ENCODE assay signal across 14 mouse cellular contexts in the genomic region with DNA sequence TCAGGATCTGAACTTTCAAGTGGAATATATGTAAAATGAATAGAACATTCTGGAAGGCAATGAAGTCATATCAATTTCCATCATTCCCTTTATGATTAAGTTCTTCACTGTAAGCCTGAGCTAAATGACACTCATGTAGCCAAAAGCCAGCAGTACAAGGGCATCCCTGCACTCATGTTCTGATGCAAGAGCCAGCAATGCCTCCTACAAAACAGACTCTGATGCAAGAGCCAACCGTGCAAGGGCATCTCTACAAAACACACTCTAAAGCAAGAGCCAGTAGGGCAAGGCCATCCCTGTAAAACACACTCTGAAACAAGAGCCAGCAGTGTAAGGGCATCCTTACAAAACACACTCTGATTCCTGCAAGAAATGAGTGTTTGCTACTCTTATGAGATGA.
"Had no signal": no experiment of that assay in that cellular context is flagged by ENCODE, and none has a peak within 500 bp of the region (broad histone marks: within the 10 kb centered on the region; RNA-seq: fewer than 3 reads in every experiment).

No protein-coding gene starts in this region.

- H3K27me3 ChIP-seq: limb, embryonic 13.5 days; liver, embryonic 12.5 days; midbrain, embryonic 12.5 days had no signal

- H3K27ac ChIP-seq: kidney, postnatal 0 days; limb, embryonic 13.5 days; liver, embryonic 12.5 days; midbrain, embryonic 12.5 days had no signal

- DNase-seq: kidney, adult 9 months; kidney, postnatal 36 days; layer of hippocampus, adult 9-11 months; left cerebral cortex, postnatal 4 days; lung, embryonic 14.5 days; right cerebral cortex, postnatal 4 days; spleen, adult 18-20 months; thymus, adult 18-20 months; thymus, postnatal 14 days had no signal

- H3K4me2 ChIP-seq: limb, embryonic 13.5 days; liver, embryonic 12.5 days; lung, embryonic 14.5 days; midbrain, embryonic 12.5 days had no signal

- H3K9me3 ChIP-seq: limb, embryonic 13.5 days; liver, embryonic 12.5 days; midbrain, embryonic 12.5 days had no signal

- H3K4me3 ChIP-seq: limb, embryonic 13.5 days; liver, embryonic 12.5 days; midbrain, embryonic 12.5 days had no signal

- H3K36me3 ChIP-seq: limb, embryonic 13.5 days; liver, embryonic 12.5 days; midbrain, embryonic 12.5 days had no signal

- H3K9ac ChIP-seq: limb, embryonic 13.5 days; liver, embryonic 12.5 days; lung, embryonic 14.5 days; midbrain, embryonic 12.5 days had no signal

- ATAC-seq: liver, embryonic 12.5 days; midbrain, embryonic 16.5 days had no signal

- H3K4me1 ChIP-seq: limb, embryonic 13.5 days; liver, embryonic 12.5 days; midbrain, embryonic 12.5 days had no signal
